Mouse (Mus musculus): ENCODE measurements around the gene Olfr1257. TPM values are rescaled to one million over a fixed set of nuclear protein-coding genes. Genes with fewer than 3 reads are reported as not detected.
"Not testable (repeated sequence)": the region's sequence is repeated elsewhere in the genome, so short reads cannot be mapped to it uniquely, and the experiment has no call there.

The Olfr1257 gene
- polyA plus RNA-seq (2012; rRNA removed) = not detected in 2 replicates

- no peak for DNase-seq (ENCODE audit: low read depth, low spot score)
- WGBS = 85% methylated on average over 1 of the region's 1 CpGs
Observed at GRCm38 (mm10) chr2:89878137-89878536, at the start of gene Olfr1257. Gene Olfr1257, plus strand, starts transcription at chr2:89878437.

GRCm38 (mm10) chr2:89841455-89841854, 36.8 kb upstream of the Olfr1257 start, which contains the start of gene Olfr1256:
Gene Olfr1256, minus strand, starts transcription at chr2:89841555.
- DNase-seq (ENCODE audit: low read depth, low spot score) = no peak
- WGBS = 48% methylated on average over 2 of the region's 2 CpGs

GRCm38 (mm10) chr2:89848105-89848504, 30.1 kb upstream of the Olfr1257 start, which contains the start of gene Olfr48:
Gene Olfr48, minus strand, starts transcription at chr2:89848205.
- no peak for DNase-seq (ENCODE audit: low read depth, low spot score)
- WGBS = 84% methylated on average over 5 of the region's 5 CpGs

- no peak for DNase-seq (ENCODE audit: low read depth, low spot score)
- 88% methylated on average over 1 of the region's 1 CpGs for WGBS
Observed at GRCm38 (mm10) chr2:89849230-89849629, 29.0 kb upstream of the Olfr1257 start.

GRCm38 (mm10) chr2:89912616-89913015, 34.4 kb downstream of the Olfr1257 start:
- DNase-seq (ENCODE audit: low read depth, low spot score) = not testable (repeated sequence)
- 90% methylated on average over 9 of the region's 9 CpGs for WGBS

GRCm38 (mm10) chr2:89927009-89927408, 48.8 kb downstream of the Olfr1257 start, which contains the start of gene Olfr1258:
Gene Olfr1258, plus strand, starts transcription at chr2:89927309.
- no peak for DNase-seq (ENCODE audit: low read depth, low spot score)

Other genes with a start within 250 kb of the Olfr1257 start
- not detected in 2 replicates for gene Olfr1249, start 243.5 kb upstream of the Olfr1257 start, polyA plus RNA-seq (2012; rRNA removed)
- gene Olfr1250, start 217.0 kb upstream of the Olfr1257 start, polyA plus RNA-seq (2012; rRNA removed) = not detected in 2 replicates
- not detected in 2 replicates for gene Olfr1251, start 206.5 kb upstream of the Olfr1257 start, polyA plus RNA-seq (2012; rRNA removed)
- gene Olfr1252, start 153.4 kb upstream of the Olfr1257 start, polyA plus RNA-seq (2012; rRNA removed) = not detected in 2 replicates
- gene Olfr1253, start 121.3 kb upstream of the Olfr1257 start, polyA plus RNA-seq (2012; rRNA removed) = not detected in 2 replicates
- not detected in 2 replicates for gene Olfr1254, start 84.8 kb upstream of the Olfr1257 start, polyA plus RNA-seq (2012; rRNA removed)
- gene Olfr1255, start 66.4 kb upstream of the Olfr1257 start, polyA plus RNA-seq (2012; rRNA removed) = not detected in 2 replicates
- gene Olfr1256, start 36.9 kb upstream of the Olfr1257 start, polyA plus RNA-seq (2012; rRNA removed) = not detected in 2 replicates
- not detected in 2 replicates for gene Olfr48, start 30.2 kb upstream of the Olfr1257 start, polyA plus RNA-seq (2012; rRNA removed)
- not detected in 2 replicates for gene Olfr1258, start 48.9 kb downstream of the Olfr1257 start, polyA plus RNA-seq (2012; rRNA removed)
- 0.12 TPM in 1 of 2 replicates, not detected in the other for gene Olfr1259, start 70.2 kb downstream of the Olfr1257 start, polyA plus RNA-seq (2012; rRNA removed)
- gene Olfr1260, start 95.9 kb downstream of the Olfr1257 start, polyA plus RNA-seq (2012; rRNA removed) = not detected in 2 replicates
- gene Olfr1261, start 112.8 kb downstream of the Olfr1257 start, polyA plus RNA-seq (2012; rRNA removed) = not detected in 2 replicates
- gene Olfr1262, start 121.7 kb downstream of the Olfr1257 start, polyA plus RNA-seq (2012; rRNA removed) = not detected in 2 replicates
- gene Olfr1263, start 133.7 kb downstream of the Olfr1257 start, polyA plus RNA-seq (2012; rRNA removed) = not detected in 2 replicates
- not detected in 2 replicates for gene Olfr1264, start 147.1 kb downstream of the Olfr1257 start, polyA plus RNA-seq (2012; rRNA removed)
- gene Olfr1265, start 156.9 kb downstream of the Olfr1257 start, polyA plus RNA-seq (2012; rRNA removed) = not detected in 2 replicates
- gene Olfr140, start 185.2 kb downstream of the Olfr1257 start, polyA plus RNA-seq (2012; rRNA removed) = not detected in 2 replicates
- not detected in 2 replicates for gene Olfr1269, start 243.0 kb downstream of the Olfr1257 start, polyA plus RNA-seq (2012; rRNA removed)